Mouse (Mus musculus) adrenal gland (tissue): Measurements from ENCODE around the gene Ldlr.
"Not testable (repeated sequence)": the region's sequence is repeated elsewhere in the genome, so short reads cannot be mapped to it uniquely, and the experiment has no call there.

Experiments used
- intact Hi-C: fragments of 180-260 bp; cut with DNase I; formaldehyde crosslinking; loops from one replicate; pipeline ENCODE4 v1.15.1; 2025

Gene Ldlr

GRCm38 (mm10) chr9:21754003-21754402, 30.7 kb downstream of the Ldlr start:
- intact Hi-C loops = no loop called here

DNA sequence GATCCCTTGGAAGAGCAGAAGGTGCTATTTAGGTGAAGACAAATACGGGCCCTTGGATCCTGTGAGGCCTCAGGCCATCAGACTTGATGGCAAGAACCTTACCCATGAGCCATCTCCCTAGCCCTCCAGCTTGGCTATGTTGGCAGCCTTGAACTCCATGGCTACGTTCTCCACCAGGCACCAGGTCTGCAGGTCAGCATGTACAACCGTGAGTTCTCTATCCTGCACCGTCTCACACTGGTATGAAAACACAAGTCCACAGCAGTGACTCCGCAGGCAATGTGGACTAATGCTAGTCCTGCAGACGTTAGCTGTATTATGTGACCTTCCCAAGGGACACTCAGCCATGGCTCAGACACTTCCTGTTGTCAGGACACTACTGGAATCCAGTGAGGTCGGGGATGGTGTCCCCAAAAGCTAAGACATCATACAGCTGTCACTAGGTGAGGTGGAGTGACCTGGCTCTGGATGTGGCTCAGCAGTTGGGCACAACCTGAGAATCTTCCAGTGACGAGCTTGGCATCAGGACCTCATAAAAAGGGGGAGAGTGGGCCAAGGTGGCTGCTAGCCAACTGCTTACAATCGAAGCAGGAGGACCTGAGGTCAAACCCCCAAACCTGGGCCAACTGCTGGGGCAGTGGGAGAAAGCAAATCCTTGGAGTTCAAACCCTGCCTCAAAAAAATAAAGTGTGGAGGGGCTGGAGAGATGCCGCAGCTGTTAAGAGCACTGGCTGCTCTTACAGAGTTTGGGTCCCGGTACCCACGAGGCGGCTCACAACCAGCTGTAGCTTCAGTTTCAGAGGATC, 31.4 kb downstream of the Ldlr start:
- intact Hi-C loops = no loop called here

DNA sequence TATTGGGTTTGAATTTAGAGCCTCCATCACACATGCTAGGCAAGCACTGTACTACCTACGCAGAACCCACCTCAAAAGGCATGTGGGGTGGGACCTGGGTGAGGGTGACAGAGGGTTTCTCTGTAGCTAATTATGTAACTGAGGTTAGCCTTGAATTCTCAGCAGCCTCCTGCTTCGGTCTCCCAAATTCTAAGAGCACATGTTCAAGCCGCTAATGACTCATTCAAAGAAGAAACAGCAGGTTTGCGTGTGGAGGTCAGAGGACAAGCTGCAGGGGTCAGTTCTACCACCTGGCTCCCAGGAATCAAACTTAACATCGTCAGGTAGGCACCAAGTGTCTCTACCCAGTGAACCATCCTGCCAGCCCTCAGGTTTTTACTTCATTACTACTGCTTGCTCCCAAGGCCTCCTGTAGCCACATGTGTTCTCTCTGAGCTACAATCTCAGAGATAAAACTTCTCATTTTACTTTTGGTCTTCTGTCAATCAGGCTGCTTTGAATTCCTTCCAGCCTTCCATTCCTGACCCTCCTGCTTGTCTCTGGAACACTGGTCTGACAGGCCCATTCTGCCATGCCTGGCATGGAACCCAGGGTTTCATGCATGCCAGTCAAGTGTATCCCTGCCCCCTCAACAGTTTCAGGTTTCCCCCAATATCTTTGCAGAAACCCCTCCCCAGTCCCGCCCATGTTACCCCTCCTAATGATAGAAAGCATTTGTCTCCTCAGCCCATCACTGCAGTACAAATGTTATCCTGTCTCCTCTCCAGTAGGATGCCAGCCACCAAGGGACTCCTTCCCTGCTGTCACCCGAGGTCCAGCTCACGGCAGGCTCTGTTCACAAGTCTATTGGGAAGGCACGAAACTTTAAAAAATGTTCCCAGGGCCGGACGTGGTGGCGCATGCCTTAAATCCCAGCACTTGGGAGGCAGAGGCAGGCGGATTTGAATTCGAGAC, 35.6 kb downstream of the Ldlr start:
- intact Hi-C loops = no loop called here

DNA sequence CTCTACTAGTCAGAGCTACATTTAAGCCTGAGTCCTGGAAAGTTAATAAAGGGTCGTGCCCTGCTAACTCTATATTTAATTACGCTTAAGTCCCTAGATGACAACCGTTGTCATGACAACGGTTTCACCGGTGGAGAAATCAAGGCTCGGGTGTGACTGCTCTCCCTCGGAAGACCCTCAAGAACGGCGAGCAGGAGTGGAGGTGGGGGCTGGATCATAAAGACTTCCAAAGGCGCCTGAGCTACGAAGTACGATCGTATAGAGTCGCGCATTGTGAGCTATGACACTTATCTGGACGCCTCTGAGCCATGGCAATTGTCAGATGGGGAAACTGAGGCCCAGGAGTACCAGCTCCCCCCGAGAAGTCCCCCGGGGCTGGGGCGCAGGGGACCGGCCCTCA, 36.4 kb downstream of the Ldlr start:
- intact Hi-C loops = no loop called here

DNA sequence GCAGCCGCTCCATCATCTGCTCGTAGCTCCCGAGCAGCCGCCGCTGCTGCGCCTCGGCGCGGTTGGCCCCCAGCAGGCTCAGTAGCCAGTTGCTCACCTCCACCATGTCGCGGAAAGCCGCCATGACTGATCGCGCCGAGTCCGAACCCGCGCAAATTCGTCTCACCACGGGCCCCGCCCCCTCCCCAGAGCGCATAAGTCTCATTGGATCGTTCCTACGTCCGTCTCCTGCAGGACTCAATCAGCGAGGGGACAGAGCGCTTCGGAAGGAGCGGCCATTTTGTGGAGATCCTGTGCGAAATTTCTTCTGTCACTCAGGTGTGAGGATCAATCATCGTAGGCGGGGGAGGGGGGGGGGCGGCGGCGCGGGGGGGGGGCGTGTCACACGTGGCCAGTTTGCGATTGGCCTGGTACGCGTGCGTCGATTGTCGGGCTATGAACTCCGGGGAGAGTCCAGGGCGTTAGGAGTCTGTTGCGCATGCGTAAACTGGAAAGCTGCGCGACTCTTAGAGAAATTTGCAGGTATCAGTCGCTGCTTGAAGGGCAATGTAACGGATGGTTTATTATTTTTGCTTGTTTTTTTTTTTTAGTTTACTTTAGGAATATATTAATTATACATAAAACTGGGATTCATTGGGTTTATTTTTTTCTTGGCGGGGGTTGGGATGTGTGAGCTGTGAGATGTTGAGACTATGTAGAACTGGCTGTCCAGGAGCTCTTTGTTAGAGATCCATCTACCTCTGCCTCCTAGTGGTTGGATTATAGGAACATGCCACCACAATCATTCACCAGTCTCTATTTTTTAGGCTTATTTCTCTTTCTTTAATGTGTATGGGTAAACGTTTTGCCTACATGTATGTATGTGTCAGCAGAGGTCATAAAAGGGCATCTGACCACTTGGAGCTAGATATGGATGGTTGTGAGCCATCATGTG, 37.1 kb downstream of the Ldlr start, which contains the start of gene Spc24:
TSS of gene Spc24 (minus strand) at position 149 of the 934 bp plus-strand sequence.
- intact Hi-C loops = no loop called here

DNA sequence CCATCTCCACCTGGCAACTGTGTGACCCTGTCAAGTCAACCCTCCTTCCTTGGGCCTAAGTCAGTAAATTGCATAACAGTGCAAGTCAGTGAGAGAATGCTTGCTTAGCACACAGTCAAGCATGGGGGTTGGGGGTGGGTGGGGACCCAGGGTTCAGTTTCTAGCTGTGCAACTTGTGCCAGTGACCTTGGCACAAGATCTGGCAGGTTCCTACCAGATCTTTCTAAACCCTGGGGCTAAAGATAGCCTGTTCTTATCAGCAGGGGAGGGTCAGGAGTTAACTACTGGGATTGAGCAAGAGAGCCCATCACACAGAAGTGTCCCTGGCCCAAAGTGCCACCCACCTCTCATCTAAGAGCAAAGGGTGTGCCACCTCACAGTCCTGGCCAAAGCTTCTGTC, 38.9 kb downstream of the Ldlr start:
- intact Hi-C loops = no loop called here

DNA sequence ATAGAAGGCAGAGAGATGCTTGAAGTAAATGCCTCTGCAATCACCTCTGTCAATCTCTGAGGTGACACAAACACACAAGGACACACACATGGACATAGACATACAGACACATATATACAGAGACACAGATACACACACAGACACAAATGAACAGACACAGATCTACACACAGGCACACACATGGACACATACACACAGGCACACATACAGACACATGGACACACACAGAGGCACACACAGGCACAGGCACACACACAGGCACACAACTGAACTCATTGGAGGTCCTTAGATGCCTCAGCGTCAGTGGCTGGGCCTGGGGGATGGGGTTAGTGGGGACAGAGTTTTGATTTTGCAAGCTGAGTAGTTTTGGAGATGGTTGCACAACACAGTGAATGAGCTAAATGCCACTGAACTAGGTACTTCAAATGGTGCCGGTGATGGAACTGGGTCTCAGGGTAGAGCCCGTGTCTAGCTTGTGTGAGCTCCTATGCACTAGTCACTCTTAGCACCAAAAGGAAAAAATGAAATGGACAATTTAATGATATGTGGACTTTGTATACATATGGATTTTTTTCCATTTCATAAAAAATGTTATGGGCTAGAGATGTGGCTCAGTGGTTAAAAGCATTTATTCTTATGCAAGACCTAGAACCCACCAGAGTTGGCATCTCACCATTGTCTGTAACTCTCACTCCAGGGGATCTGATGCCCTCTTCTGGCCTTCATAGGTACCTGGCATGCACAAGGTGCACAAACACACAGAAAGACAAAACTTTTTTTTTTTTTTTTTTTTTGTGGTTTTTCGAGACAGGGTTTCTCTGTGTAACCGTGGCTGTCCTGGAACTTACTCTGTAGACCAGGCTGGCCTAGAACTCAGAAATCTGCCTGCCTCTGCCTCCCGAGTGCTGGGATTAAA, 41.1 kb downstream of the Ldlr start:
- intact Hi-C loops = no loop called here

DNA sequence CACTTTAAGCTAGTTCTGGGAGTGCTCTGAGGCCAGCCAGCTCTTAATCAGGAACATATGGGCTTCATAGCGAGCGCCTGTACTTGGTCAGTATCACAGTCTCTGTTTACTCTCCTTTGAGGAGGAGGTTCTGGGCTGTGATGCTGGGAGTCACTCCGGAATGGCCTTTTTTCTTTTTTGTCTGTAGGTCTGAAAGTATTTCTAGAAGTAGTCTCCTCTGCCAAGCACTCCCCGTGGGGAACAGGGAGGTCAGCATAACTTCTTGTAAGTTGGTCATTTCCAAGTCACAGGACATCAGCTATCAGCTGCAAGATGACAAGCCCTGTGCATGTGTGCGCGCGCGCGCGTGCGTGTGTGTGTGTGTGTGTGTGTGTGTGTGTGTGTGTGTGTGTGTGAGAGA, 44.6 kb downstream of the Ldlr start:
- intact Hi-C loops = no loop called here

DNA sequence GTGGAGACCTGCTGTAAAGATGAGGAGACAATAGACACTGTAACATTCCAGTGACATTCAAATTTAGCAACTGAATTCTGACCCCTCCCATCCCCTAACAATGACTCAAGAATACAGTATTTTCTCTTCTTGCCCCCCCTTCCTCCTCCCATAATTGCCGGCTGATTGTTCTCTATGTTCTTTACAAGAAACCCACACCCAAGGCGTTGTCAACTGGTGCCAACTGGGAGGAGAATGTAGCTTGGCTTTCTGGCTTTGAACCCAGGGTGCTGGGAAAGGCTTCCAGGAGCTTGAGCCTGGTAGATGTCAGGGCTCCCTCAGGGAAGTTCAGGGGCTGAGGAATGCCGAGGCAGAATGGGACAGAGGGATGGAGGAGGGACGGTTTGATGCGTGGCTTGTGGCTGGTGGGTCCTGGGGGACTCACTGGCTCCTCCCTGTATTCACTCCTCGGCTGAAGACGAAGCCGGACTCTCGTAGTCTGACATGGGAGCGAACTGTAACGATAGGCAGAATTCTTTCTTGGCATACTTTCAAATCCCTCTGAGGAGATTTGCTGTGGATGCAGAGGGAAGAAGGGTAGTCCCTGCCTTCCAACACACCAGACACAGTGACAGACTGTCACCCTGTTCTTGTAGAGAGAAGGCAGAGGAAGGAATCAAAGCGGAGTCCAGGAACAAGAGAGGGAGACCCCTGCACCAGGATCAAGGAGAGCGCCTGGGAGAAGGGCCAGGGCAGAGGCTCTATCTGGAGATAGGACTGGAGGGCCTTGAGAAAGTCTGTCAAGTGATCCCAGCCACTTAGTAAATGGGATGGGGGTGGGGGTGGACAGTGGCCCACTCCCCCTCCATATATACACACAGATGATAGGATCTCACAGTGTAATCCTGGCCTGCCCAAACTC, 45.5 kb downstream of the Ldlr start:
- intact Hi-C loops = no loop called here

DNA sequence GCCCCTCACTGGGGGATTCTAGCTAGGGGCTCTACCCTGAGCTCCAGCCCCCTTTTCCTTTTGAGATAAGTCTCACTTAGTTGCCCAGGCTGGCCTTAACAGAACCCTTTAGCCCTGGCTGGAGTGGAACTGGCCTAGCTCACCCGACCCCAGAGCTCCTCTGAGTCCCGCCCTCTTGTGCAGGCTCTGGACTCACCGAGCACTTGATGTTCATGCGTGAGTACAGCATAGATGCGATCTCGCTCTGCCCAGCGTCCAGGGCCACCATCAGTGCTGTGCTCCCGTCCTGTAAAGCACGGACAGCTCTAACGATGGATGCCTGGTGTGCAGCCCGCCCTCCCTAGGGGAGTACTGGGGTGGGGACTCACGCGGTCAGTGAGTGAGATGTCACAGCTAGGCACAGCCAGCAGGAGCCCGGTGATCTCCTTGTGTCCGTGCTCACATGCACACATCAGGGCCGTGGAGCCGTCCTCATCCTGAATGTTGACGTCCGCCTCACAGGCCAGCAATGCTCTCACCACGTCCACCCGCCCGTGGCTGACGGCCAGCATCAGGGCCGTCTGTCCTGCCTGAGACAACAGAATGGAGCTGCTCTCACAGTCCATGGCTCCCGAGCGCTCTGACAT, 46.4 kb downstream of the Ldlr start:
- intact Hi-C loops = no loop called here

GRCm38 (mm10) chr9:21773396-21773795, 50.1 kb downstream of the Ldlr start:
- intact Hi-C loops = not testable (repeated sequence)

GRCm38 (mm10) chr9:21774353-21774752, 51.1 kb downstream of the Ldlr start:
- intact Hi-C loops = no loop called here

DNA sequence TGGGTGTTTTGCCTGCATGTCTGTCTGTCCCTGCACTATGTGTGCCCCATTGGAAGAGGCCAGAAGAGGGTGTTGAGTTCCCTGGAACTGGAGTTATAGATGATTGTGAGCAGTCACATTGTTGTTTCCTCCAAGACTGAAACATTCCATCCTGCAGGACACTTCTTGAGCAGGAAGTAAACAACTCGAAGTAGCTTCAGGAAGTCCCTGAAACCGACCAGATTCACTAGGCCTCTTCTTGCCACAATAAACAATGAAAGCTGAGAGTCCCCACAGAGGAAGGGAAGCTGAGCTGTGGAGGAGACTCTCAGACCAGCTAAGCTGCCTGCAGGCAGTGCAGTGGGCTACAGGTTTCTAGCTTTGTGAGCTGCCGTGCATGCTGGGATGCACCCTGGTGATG, 54.4 kb downstream of the Ldlr start:
- intact Hi-C loops = no loop called here

GRCm38 (mm10) chr9:21781657-21782468, 58.6 kb downstream of the Ldlr start:
- intact Hi-C loops = loop anchor here (10.0 kb wide), 1 partner anchor 93 kb away; no protein-coding TSS in a partner anchor

GRCm38 (mm10) chr9:21784517-21785307, 61.4 kb downstream of the Ldlr start:
- intact Hi-C loops = loop anchor here (10.0 kb wide), 1 partner anchor 90 kb away; no protein-coding TSS in a partner anchor

- intact Hi-C loops = loop anchor here (2.0 to 10.0 kb wide), 2 partner anchors 18 to 88 kb away; no protein-coding TSS in a partner anchor
Observed at GRCm38 (mm10) chr9:21786309-21786708, 63.0 kb downstream of the Ldlr start.
